Mouse (Mus musculus) right cerebral cortex, postnatal 10 days (tissue): Measurements from ENCODE around the gene Sult6b2.

Experiments
- DNase-seq, 2 experiments: peaks; one replicate each; pipeline ENCODE4 v3.0.0; 2021; ENCODE audit warnings: low spot score in 2 of 2

Sult6b2 gene

DNA sequence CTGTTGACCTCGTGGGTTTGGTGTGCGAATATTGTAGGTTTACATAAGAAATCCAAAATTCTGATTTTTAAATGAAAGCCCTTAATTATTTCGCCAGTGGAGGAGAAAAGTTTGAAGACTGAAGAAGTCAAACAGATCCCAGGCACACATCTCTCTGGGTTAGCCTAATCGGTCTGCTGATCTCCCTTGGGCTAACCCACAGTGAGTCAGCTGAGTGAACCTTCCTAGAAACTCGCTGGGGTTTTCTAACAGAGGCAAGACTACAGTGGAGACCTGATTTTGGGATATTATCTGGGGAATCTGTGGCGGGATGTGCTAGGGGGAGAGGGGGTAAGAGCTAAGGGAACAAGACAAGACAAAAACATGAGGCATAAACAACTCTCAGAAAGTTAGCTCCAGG lies 5.9 kb upstream of the Sult6b2 start:
- no peak for DNase-seq

DNA sequence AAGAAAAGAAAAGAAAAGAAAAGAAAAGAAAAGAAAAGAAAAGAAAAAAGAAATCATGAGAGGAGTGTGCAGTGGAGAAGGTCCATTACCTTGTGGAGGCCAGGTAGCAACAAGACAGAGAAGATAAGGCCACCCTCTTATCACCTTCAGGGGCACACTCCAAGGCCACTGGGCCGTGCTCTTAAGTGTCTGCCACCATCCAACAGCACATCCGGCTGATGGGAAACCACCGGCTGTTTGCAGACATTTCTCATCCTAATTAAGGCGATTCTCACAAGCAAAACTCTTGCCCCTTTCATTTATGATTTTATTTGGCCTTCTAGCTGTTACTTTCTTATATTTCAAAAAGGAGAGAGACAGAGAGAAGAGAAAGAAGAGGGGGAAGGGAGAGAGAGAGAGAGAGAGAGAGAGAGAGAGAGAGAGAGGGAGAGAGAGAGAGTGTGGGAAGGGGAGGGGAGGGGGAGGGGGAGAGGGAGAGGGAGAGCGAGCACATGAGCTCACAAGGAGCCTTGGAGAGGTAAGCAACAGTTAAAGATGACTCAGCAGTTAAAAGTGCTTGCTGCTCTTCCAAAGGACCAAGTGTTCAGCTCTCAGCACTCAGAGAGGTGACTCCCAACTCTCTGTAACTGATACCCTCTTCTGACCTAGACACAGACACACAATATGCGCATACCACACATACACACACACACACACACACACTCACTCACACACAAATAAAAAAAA lies 5.2 kb upstream of the Sult6b2 start:
- no peak for DNase-seq

DNA sequence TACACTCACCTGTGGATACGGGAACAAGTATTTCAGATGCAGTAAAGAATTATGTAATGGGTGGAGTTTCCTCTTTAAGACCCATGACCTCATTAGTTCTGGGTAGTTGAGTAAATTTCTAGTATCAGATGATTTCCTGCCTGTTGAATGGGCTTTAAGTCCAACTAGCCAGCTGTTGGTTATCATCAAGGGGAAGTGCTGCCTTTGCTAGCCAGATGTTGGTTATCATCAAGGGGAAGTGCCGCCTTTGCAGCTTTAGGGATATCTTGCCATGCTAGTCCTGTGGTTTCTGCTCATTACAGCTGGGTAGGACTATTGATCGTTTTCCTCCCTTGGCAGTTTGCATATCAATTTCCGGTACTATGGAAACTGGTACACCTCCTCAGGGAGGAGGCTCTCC lies 2.0 kb upstream of the Sult6b2 start:
- no peak for DNase-seq

DNA sequence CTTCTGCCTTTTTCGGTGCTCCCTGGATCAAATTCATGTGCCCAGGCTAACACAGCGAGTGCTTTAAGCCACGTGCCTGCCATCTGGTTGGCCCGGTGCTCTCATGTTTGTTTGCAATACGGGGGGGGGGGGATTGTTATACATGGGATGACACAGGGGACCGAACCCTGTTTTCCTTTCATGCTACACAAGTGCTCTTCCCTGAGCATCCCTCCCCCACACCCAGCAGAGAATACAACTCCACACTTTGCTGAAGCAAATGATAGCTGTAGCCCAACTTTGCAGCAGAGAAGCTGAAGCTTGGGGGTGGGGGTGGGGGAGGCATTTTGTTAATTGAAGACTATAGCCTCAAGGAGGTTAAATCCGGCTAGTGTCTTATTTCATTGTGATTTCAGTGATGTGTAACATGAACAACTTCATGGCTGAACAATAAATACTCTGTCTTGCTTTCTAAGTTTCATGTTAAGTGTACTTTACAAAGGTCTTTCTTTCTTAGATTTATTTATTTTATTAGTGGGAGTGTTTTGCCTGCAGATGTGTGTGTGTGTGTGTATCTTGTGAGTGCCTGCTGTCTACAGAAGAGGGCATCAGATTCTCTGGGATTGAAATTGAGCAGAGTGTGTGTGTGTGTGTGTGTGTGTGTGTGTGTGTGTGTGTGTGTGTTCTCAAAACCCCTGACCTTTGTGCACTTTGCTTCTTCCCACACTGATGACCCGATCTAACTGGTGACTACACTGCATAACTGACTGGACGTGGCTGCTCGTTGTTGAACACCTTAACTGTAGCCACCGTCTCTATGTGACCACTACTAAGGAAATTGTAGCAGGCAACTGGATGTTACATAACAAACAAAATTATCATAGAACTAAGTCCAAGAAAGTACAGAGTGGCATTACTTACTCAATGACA lies 1.4 kb downstream of the Sult6b2 start:
- DNase-seq = peak in 1 of 2 experiments; percentile 9

DNA sequence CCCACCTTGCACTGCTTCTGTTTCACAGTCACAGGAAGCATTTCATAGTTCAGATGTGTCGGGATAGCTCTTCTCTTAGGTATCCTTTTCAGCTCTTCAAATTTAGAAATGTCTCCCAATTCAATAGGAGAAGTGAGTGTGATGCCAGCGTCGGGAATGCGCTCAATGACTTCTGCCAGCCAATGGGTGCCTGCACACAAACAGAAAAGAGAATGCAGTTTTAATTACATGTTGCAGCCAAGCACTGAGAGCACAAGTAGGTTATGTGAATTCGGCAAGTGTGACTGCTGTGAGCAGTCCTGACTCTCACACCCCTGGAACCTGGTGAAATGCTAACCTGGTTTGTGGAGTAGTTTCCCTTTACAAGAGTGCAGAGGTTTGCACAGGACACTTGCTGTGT lies 2.6 kb downstream of the Sult6b2 start:
- DNase-seq = peak in 1 of 2 experiments; percentile 19

DNA sequence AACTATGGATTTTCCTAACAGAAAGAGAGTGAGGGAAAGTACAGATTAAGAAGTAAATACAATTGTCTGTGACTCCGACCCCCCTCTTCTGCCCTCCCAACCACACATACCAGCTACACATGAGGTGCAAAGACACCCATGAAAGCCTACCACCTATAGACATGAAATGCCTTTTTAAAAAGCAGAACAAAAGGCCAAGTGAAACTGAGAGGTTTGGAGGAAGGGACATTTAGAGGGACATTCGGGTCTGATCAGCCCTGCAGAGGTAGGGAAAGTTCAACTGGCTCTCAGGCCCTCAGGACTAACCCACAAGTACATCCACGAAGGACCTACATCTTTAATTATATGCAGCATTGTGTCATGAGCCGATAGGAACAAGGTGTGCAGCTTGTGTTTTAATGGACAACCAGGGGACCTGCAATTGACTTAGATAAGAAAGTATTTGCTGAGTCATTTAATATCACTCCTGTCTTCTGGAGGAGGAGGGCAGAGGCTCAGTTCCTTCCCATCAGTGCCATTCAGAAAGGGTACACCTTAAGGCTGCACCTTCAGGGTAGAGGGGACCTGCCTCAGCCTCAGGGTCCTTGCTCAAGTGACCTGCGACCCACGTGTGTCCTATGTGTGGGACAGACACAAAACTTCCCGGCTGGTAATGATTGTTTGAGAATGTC lies 4.5 kb downstream of the Sult6b2 start:
- peak in 1 of 2 experiments; percentile 11 for DNase-seq

DNA sequence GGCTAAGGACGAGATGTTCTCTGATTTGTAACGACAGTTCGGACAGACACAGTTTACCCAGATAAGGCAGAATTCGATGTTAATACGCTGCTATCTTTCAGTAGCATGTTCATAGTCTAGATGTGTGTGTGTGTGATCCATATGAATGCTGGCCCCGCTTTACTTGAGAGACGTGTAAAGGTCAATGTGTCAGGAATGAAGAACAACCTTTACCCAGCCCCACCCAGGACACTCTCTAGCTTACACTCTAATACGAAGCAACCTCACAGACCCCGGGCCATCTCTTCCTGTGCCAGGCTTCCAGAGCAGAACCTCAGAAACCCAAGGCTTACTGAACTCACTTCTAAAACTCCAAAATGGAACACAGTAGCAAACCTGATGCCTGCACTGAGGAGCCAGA lies 5.5 kb downstream of the Sult6b2 start:
- no peak for DNase-seq

DNA sequence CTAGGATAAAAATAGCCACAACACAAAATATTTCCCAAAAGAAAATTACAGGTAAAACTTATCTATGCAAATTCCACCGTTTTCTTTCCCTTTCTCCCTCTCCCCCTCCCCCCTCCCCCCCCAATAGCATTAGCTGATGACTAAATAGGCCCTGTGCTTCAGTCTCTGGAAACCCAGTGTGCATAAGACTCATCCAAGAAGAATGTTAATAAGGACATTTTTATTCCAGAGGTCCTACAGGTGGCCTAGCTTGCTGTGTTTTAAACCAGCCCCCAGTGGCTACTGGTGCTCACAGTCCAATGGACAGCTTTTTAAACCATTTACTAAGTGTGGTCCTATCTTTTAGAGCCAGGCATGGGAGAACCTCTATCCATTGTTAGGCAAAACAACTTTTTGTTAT lies 6.3 kb downstream of the Sult6b2 start:
- no peak for DNase-seq

DNA sequence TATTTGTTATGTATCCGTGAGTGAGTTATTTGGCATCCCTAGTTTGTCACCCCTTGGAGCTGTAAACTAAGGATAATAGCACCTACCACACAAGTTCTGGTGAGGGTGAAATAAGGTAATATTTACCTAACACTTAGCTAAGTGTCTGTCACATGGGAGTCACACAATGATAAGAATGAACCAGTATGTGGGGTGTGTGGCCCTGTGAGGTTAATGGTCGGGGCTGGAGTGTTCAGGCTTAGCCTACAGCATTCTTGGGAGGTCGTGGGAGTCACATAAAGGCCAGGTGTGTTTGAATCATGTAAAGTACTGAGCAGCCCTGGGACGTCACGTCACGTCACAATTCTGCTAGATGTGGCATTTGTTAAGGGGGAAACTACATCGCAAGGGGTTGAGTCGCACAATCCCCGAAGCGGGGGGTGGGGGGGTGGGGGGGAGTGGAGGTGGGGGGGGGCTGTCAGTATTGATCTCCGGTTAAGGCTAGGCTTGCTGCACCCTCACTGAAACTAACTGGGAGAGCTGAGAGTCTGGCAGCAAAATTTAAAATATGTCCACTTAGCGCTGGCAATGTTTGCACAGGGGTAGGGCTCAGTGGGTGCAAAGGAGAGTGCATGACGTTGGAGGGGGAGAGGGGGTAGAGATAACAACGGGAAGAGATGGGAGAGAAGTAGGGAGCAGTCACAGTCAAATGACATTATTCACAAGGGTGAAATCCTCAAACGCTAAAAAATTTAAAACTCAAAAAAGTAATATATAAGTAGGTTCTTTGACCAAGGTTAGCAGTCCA lies 8.5 kb downstream of the Sult6b2 start:
- DNase-seq = no peak

DNA sequence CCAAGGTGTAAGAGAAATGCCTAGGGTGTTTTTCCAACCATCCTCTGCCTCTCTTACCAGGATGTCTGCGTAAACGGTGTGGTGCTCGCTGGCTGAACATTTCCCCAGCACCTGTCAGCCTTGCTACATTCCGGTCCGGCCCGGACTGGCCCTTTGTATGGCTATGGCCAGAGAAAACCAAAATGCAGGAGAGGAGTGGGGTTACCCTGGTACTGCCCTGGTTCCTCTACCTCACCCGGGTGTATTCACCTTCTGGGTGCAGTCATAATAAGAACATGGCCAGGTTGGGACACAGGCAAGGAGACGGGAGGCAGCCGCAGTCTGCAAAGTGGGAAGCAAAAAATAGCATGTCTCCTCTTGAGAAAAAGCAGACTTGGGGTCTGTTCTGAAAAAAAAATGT lies 9.2 kb downstream of the Sult6b2 start:
- no peak for DNase-seq

DNA sequence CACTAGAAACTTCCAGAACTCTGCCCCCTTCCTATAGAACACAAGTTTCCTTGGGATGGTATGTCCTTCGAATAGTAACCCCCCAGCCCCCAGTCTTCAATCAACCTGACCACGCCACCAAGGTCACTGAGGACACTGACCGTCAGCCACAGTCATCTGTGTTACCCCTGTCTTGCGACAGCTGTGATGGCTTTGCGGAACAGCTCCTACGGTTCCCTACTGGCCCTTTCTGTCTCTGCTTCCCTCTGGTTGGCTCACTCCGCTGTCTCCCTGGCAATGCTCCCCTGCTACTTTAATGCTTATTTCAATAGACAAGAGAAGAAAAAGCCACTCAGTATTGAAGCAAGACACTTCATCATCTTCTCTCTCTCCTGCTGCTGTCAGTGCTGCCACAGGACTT lies 10.8 kb downstream of the Sult6b2 start:
- DNase-seq = peak; percentile 43 to 56

DNA sequence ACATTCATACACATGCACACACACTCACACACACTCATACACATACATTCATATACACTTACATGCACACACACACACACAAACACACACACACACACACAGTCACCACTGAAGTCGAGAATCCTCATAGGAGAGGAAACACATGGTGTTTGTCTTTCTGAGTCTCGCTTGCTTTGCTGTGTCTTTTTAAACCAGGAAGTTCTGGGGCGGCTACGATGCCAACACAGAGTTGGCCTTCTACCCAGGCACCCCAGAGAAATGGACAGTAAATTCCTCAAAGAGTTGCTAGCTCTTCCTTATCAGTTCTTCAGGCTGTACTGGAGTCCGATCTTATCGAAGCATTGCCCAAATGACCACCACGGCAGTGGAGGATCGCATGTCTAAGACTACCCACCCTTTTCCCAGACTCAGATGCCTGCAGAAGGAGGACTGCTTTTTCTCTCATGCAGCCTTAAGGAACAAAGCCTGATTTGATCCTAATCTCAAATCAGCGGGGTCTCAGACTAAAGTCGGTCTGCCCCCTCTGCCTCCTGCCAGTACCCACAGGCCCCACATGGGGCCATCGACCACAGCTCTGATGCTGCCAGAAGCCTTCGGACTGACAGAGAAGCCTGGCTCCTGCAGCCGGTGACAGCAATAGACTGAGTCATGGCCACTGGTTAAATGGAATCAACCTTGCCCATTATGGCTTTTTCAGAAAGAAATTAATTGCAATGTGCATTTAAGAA lies 11.9 kb downstream of the Sult6b2 start:
- DNase-seq = no peak

DNA sequence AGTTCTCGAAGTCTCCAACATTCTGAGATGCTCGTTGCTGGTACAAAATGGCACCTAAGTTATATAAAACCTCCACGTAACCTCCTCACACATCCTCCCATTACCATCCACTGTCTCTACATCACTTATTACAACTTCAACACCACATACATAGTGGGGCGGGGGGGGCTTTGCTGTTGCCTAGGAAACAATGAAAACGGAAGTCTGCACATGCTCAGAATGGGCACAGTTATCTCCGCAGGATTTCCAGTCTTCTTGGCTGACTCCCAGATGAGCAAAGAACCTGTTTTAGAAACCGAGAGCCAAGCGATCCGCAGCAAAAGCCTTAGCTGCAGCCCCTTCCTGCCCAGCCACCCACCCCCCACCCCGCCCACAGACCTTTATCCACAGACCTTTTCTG lies 14.6 kb downstream of the Sult6b2 start:
- DNase-seq = peak in 1 of 2 experiments; percentile 45

DNA sequence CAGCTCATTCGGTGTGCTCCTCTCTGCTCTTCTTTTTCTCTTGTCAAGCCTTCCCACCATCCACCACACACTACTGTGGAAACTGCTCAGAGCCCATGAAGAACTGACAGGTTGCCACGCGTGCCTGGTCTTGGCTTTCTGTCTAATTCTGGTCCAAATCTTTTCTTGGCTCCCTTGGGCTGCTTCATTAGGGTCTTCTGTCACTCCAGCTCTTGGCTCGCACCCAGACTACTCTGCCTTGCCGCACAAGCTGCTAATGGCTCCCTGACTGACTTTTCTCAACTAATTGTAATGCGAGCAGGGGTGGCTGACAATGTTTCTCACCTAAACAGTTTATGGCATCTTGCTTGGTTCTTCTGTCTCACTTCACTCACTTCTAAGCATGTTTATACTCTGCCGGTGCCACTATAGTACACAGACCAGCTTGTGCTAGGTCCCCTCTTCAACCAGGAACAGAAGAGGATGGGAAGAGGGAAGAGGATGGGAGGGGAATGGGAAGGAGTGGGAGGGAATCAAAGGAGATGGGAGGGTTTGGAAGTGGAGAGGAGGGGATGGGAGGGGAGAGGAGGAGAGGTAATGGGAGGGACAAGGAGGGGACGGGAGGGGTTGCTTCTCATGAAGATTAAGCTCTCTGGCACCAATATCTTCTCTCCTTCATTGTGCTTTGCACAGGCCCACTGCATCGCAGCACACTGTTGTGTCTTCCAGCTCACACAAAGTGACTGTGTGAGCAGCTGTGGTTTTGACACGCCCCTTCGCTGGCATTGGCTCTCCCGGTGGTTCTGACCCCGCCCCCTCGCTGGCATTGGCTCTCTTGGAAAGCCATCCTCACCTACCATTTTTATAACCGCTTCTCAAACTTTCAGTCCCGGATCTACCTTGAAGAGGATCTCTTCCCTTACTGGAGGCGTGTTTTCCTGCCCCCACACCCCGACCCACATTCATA lies 16.0 kb downstream of the Sult6b2 start:
- peak; percentile 61 to 64 for DNase-seq

DNA sequence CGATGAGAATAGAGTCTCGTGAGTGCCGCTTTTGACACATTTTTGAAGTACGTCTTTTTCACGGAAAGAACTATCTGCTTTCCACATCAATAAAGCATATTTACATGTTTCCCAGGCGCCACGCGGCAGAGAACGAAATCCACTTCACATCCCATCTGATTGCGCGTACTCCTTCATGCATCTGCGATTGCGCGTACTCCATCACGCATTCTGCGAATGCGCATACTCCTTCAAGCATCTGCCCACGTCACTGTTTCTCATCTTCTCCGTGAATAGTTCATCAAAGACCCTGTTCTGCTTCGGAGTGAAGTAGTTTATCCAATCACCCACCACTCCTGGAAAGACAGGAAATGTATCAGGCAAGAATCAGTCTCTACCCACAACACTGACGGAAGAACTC lies 18.2 kb downstream of the Sult6b2 start:
- no peak for DNase-seq

DNA sequence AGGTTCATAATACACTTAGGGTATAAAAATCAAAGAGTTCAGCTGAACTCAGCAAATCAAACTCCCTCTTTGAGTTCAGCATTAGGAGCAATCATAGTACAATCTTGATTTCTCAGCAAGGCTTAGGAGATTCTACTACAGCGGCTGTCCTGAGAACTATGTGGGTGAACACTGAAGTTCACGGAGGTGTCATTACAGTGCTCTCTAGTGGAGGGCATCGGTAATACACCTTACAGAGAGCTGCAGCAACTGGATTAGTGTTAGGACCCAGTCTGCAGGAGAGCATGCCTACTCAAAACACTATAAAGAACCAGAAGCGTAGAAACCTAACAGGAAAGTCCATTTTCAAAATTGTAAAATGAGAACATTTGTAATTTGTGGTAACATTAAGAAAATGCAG lies 19.0 kb downstream of the Sult6b2 start:
- peak in 1 of 2 experiments; percentile 53 for DNase-seq

DNA sequence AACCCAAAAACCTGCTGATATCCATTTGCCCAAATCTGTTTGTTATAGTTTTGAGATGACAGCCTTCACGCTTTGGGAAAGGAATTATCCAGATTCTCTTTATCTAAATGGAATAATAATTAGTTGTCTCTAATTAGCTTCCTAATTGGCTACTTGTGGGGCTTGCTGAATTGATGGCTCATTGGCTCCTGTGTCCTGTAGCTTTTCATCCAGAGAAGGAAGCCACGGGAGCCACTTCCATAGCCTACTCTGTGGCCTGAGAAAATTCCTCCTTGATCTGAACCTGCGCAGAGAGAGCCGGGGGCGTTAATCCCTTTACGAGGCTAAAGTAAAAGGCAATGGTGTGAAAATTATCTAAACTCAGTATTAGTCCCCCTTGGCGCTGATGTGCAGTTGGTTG lies 23.0 kb downstream of the Sult6b2 start:
- DNase-seq = no peak

DNA sequence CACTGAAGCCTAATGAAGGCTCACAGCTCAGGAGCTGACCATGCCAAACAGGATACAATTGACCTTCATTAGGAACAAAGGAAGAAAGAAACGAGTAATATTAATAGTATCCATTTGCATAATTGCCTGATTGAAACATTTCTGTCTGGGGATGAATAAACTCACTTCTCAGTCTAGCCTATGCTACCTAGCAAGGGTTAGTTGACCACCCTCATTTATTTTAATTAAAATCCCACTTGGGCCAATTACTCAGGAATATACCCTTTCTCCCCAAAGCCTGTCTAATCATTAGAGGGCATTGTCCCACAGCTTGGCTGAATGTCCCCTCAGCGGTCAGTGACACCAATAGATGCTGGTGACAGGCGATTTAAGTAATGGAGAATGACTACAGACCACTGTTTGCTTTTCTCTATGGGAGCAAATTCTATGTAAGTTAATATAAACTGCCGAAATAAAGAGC lies 23.7 kb downstream of the Sult6b2 start:
- DNase-seq = no peak

DNA sequence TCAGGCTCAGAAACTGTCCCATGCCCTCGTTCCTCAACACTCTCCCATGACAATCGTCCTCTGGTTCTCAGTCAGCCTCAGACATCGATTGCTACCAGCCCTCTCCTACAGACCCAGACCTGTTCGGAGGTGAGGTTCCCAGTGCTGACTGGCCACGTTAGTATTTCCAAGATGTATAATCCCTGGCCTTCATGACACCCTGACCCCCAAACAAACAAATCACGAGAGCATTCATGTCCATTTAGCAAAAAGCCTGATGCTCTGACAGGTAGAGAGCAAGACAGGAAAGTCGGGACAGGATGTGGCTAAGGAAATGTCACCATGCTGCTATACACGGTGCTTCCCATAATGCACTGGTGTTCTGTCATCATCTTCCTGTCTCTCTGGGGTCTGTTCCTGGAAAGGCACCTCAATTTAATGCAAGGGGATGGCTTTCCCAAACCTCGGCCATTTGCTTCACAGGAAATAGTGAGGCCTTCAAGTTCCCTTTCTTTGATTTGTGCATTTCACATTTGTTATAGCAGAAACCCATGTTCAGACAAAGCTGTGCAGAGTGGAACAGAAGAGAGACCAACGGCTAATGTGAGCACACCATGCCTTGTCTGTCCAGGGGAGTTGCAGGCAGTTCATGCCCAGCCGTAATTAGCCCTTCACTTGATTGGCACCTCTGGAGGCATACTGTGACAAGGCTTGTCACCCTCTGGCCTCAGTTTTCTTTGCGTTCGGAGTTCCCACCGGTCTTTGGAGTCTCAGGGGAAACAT lies 24.3 kb downstream of the Sult6b2 start:
- DNase-seq = no peak
